Comparison of ENCODE assay signal across 8 mouse cellular contexts in genomic region chr6:124769101-124769765, GRCm38 (mm10). TPM values are rescaled to one million over a fixed set of nuclear protein-coding genes. Genes with fewer than 3 reads are reported as not detected.
DNase-seq lines count a peak whose midpoint lies in the region; ATAC-seq and TF ChIP-seq lines count a peak whose summit lies in the region.

Gene Eno2 (minus strand): TSS chr6:124769673.

- H3K4me3 ChIP-seq in heart, embryonic 10.5 days, result peak within 1 kb of the TSS; percentile 71
- H3K4me3 ChIP-seq in liver, embryonic 16.5 days (ENCODE audit: low read depth, low read length), result peak within 1 kb of the TSS; percentile 51
- H3K4me3 ChIP-seq in olfactory bulb, adult 2 months (ENCODE audit: insufficient read depth, low read depth, low read length), result peak within 1 kb of the TSS; percentile 81

- TF ChIP-seq CTCF in Patski (IDR thresholded peaks at IDR 0.05), result no peak
- TF ChIP-seq CTCF in olfactory bulb, adult 2 months (IDR thresholded peaks at IDR 0.05; ENCODE audit: insufficient read depth, low read depth, low read length), result no peak

- peak; percentile 45 for ATAC-seq in Patski
- 0 out of 2 replicates have a peak, but pooled peaks have one; percentile 37 for ATAC-seq in liver, embryonic 16.5 days (ENCODE audit: low read depth)

- H3K9ac ChIP-seq in liver, embryonic 16.5 days (ENCODE audit: low read depth, low read length), result 0 out of 2 replicates have a peak within 1 kb of the TSS, but pooled peaks have one; percentile 25

- no peaks in the 10 kb centered on the region for H3K36me3 ChIP-seq in heart, embryonic 10.5 days
- H3K36me3 ChIP-seq in liver, embryonic 16.5 days (ENCODE audit: control insufficient read depth, insufficient read depth), result no peaks in the 10 kb centered on the region

- peak within 1 kb of the TSS; percentile 74 for H3K27ac ChIP-seq in heart, embryonic 10.5 days
- no peak within 1 kb of the TSS for H3K27ac ChIP-seq in liver, embryonic 16.5 days (ENCODE audit: low read length)
- peak within 1 kb of the TSS; percentile 91 for H3K27ac ChIP-seq in olfactory bulb, adult 2 months (ENCODE audit: insufficient read depth, low read depth, low read length)

- peak within 1 kb of the TSS; percentile 55 for H3K4me2 ChIP-seq in liver, embryonic 16.5 days (ENCODE audit: low read depth, low read length)

- DNase-seq in CD4-positive, CD25-positive, alpha-beta regulatory T cell, adult 2 months (ENCODE audit: low read depth, low spot score), result peak; percentile 81
- no peak for DNase-seq in Patski (ENCODE audit: low read depth, low spot score)
- peak; percentile 42 to 67 for DNase-seq in cerebellum, postnatal 4 days (ENCODE audit: low spot score in 2 of 2)
- peak; percentile 86 for DNase-seq in heart, embryonic 10.5 days (ENCODE audit: low spot score)
- DNase-seq in kidney, postnatal 4 days, result peak; percentile 68 to 80
- no peak for DNase-seq in ovary, adult 18-20 months (ENCODE audit: low spot score)

- H3K4me1 ChIP-seq in heart, embryonic 10.5 days, result peaks cover 33% of the 10 kb centered on the region
- peaks cover 13% of the 10 kb centered on the region for H3K4me1 ChIP-seq in liver, embryonic 16.5 days (ENCODE audit: control insufficient read depth, low read depth, low read length)
- H3K4me1 ChIP-seq in olfactory bulb, adult 2 months (ENCODE audit: control insufficient read depth, insufficient read depth, low read length), result peaks cover 39% of the 10 kb centered on the region

- no peaks in the 10 kb centered on the region for H3K27me3 ChIP-seq in Patski
- H3K27me3 ChIP-seq in heart, embryonic 10.5 days (ENCODE audit: insufficient read depth, poor library complexity, severe bottlenecking), result peaks cover 69% of the 10 kb centered on the region
- H3K27me3 ChIP-seq in liver, embryonic 16.5 days (ENCODE audit: control insufficient read depth, insufficient read depth, low read depth, low read length), result peaks cover 36% of the 10 kb centered on the region

- in situ Hi-C loops in Patski (cut with MboI; ENCODE audit: low pct_unique_long_range_greater_than_20kb), result loop anchor here (25.0 kb wide), 1 partner anchor 282 kb away; the partner anchor contains the start of gene C1rl

- POLR2A ChIA-PET in Patski (lab: Charles Lee), result no interaction called here

- no peaks in the 10 kb centered on the region for H3K9me3 ChIP-seq in heart, embryonic 10.5 days
- no peaks in the 10 kb centered on the region for H3K9me3 ChIP-seq in liver, embryonic 16.5 days (replicated peaks; ENCODE audit: control insufficient read depth, low read length)

- under 1% methylated on average over 54 of the region's 54 CpGs for WGBS in heart, embryonic 10.5 days
- under 1% methylated on average over 54 of the region's 54 CpGs for WGBS in liver, embryonic 16.5 days (ENCODE audit: insufficient replicate concordance)
- WGBS in olfactory bulb, adult 2 months, result under 1% methylated on average over 49 of the region's 54 CpGs

- TF ChIP-seq POLR2A in olfactory bulb, adult 2 months (IDR thresholded peaks at IDR 0.05; ENCODE audit: insufficient read depth, low read depth, low read length), result peak; percentile 88; the same call in 1 of the 2 replicates

- CTCF ChIA-PET in Patski (lab: Charles Lee), result no interaction called here

RNA-seq across cellular contexts. Expression of gene Eno2, which starts in this region (rescaled TPM):
- polyA plus RNA-seq in Patski (2021), result 25.8 TPM
- polyA plus RNA-seq in heart, embryonic 10.5 days (2016; fragmentation: Nextera tagmentation; extraction: Ambion mirVana), result 4.5 and 4.8 TPM in 2 replicates
- polyA plus RNA-seq in liver, embryonic 16.5 days (2015; fragmentation: Nextera tagmentation; extraction: Ambion mirVana), result 0.40 and 0.43 TPM in 2 replicates
- polyA plus RNA-seq in olfactory bulb, adult 2 months (2012; ENCODE audit: insufficient read depth, insufficient read length, low replicate concordance, missing spikeins), result 916 and 939 TPM in 2 replicates

Comparison
In these comparisons a context has a peak if more than half of its experiments do, and no peak if none do; other contexts are left out.
1. RNA of gene Eno2 (polyA plus RNA-seq): 916 to 939 TPM in olfactory bulb, adult 2 months; 25.8 TPM in Patski (single experiment), 4.5 to 4.8 TPM in heart, embryonic 10.5 days and 0.40 to 0.43 TPM in liver, embryonic 16.5 days; every median in the first group is over 10 times any median in the second.
2. Peak in ATAC-seq, H3K4me3 ChIP-seq, H3K9ac ChIP-seq and H3K4me2 ChIP-seq in liver, embryonic 16.5 days; RNA of the gene not detected or under 1 TPM.
3. DNase-seq: peak in CD4-positive, CD25-positive, alpha-beta regulatory T cell, adult 2 months (single experiment), cerebellum, postnatal 4 days (2 of 2), heart, embryonic 10.5 days (single experiment) and kidney, postnatal 4 days (2 of 2); none in Patski (single experiment) and ovary, adult 18-20 months (single experiment).
4. Peak in every context shown above with its lines, with median percentiles within 50 percentile points of each other: H3K4me3 ChIP-seq.